Mouse (Mus musculus) embryonic fibroblast, embryonic 13.5 days (primary cell): ENCODE results near the gene Scfd2.

ENCODE experiments used
- CTCF ChIP-seq: IDR thresholded peaks from 2 replicates; pipeline ENCODE4 v1.5.1; 2011; ENCODE audit warnings: mild to moderate bottlenecking, control low read depth, low read length, moderate library complexity, borderline replicate concordance; ENCODE audit not compliant: insufficient read depth
- POLR2A ChIP-seq: IDR thresholded peaks from 2 replicates; pipeline ENCODE4 v1.6.1; 2011; ENCODE audit warnings: low read depth, mild to moderate bottlenecking, control low read depth, low read length, moderate library complexity

GRCm38 (mm10) chr5:74228938-74229337 is 302.6 kb downstream of the Scfd2 start:
- TF ChIP-seq CTCF (no peak), POLR2A (no peak)
